Mouse (Mus musculus) lung, embryonic 15.5 days (tissue): Measurements from ENCODE around the gene E030018B13Rik. TPM values are rescaled to one million over a fixed set of nuclear protein-coding genes. Genes with fewer than 3 reads are reported as not detected.
A peak's percentile ranks its signal among the peaks of the same experiment; 100 is the strongest.

Experiments
- ATAC-seq: fragments of 200-750 bp; cut with Nextera tagmentation; 2 replicates; pipeline ENCODE4 v1.8.0; 2017; ENCODE audit warnings: moderate number of reproducible peaks, borderline replicate concordance; ENCODE audit not compliant: low FRiP score, low TSS enrichment; ENCODE audit errors: extremely low read depth
- H3K27ac ChIP-seq: fragments of 300-500 bp; sonication (generic); 2 replicates; pipeline ENCODE4 v1.5.1; 2015; ENCODE audit warnings: moderate library complexity, mild to moderate bottlenecking, inconsistent platforms
- H3K27me3 ChIP-seq: fragments of 300-500 bp; sonication (generic); 2 replicates; pipeline ENCODE4 v1.6.1; 2015; ENCODE audit warnings: inconsistent platforms
- H3K36me3 ChIP-seq: fragments of 300-500 bp; sonication (generic); 2 replicates; pipeline ENCODE4 v1.6.1; 2015; ENCODE audit warnings: inconsistent platforms
- H3K4me1 ChIP-seq: fragments of 300-500 bp; sonication (generic); 2 replicates; pipeline ENCODE4 v1.6.1; 2015; ENCODE audit warnings: inconsistent platforms
- H3K4me2 ChIP-seq: fragments of 300-500 bp; sonication (generic); 2 replicates; pipeline ENCODE4 v1.6.1; 2015; ENCODE audit warnings: inconsistent platforms, mild to moderate bottlenecking, moderate library complexity
- H3K4me3 ChIP-seq: fragments of 300-500 bp; sonication (generic); 2 replicates; pipeline ENCODE4 v1.5.1; 2015; ENCODE audit warnings: mild to moderate bottlenecking, inconsistent platforms
- H3K9ac ChIP-seq: fragments of 300-500 bp; sonication (generic); 2 replicates; pipeline ENCODE4 v1.6.1; 2015; ENCODE audit warnings: inconsistent platforms
- H3K9me3 ChIP-seq: fragments of 300-500 bp; sonication (generic); 2 replicates; pipeline ENCODE4 v1.6.1; 2016; ENCODE audit warnings: inconsistent platforms
- WGBS: fragments of 180-500 bp; shearing (Covaris S2); methylation state at CpG from one replicate; pipeline ENCODE4 v1.1.7; 2015; 5-methylcytosine and 5-hydroxymethylcytosine counted together
- polyA plus RNA-seq: library from polyadenylated mRNA; unstranded; fragments of >200 nt; fragmentation: Nextera tagmentation; extraction: Ambion mirVana; gene quantifications from 2 replicates; pipeline ENCODE4 v1.2.1, GENCODE M21; 2015

The E030018B13Rik gene
- polyA plus RNA-seq, 1 experiment from 2014 or later, result 0.15 TPM

DNA sequence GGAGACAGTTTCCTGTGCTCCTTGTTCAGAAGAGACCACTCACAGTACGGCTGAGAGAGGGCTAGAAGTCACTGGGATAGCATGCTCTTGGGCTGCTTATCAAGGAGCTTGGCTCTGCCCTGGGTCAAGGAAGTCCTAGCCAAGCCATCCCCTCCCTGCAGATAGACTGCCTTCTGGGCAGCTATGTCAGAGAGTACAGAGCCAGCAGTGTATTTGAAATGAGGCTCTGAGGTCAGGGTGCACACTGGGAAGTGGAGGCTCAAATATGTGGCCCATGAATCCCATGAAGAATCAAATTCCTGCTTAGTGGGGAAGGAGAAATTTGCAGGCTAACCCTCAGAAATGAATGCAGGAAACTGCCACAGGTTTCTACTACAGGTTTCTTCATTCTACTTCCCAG, 17.9 kb downstream of the E030018B13Rik start:
- H3K9ac ChIP-seq, result no peak overlapping the region

DNA sequence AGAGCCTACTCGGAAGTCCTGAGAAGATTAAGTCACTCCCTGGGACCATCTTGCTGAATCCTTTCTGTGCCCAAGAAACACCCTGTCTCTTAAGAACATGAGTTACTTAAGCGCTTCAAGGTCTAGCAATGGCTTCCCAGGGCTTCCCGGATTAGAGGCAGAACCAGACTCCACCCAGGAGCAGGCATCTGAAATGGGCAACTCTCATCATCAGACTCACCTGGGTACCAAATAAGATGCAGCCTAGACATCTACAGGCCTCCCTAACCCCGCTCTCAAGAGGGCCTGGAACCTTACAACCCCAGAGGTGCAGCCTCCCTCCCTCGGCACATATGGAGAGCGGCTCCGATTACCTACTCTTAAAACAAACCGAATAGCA, 19.1 kb downstream of the E030018B13Rik start:
- no peaks in the 10 kb centered on the region for H3K27me3 ChIP-seq
- peaks cover 30% of the 10 kb centered on the region for H3K4me1 ChIP-seq
- WGBS, result 24% methylated on average over 8 of the region's 8 CpGs
- peak overlapping the region; percentile 76 for H3K4me2 ChIP-seq
- no peaks in the 10 kb centered on the region for H3K36me3 ChIP-seq
- peak overlapping the region; percentile 81 for H3K4me3 ChIP-seq
- no peaks in the 10 kb centered on the region for H3K9me3 ChIP-seq
- H3K27ac ChIP-seq, result peak overlapping the region; percentile 96; the same call in 1 of the 2 replicates
- ATAC-seq, result no peak
- H3K9ac ChIP-seq, result 0 out of 2 replicates have a peak overlapping the region, but pooled peaks have one; percentile 82

More for the DNA sequence above, 17.9 kb downstream of the E030018B13Rik start:
- H3K27me3 ChIP-seq, result no peaks in the 10 kb centered on the region
- H3K4me1 ChIP-seq, result peaks cover 21% of the 10 kb centered on the region
- H3K4me2 ChIP-seq, result no peak overlapping the region
- H3K36me3 ChIP-seq, result no peaks in the 10 kb centered on the region
- H3K4me3 ChIP-seq, result no peak overlapping the region
- WGBS, result 57% methylated on average over 1 of the region's 1 CpGs
- no peak overlapping the region for H3K27ac ChIP-seq
- no peak for ATAC-seq
- no peaks in the 10 kb centered on the region for H3K9me3 ChIP-seq

DNA sequence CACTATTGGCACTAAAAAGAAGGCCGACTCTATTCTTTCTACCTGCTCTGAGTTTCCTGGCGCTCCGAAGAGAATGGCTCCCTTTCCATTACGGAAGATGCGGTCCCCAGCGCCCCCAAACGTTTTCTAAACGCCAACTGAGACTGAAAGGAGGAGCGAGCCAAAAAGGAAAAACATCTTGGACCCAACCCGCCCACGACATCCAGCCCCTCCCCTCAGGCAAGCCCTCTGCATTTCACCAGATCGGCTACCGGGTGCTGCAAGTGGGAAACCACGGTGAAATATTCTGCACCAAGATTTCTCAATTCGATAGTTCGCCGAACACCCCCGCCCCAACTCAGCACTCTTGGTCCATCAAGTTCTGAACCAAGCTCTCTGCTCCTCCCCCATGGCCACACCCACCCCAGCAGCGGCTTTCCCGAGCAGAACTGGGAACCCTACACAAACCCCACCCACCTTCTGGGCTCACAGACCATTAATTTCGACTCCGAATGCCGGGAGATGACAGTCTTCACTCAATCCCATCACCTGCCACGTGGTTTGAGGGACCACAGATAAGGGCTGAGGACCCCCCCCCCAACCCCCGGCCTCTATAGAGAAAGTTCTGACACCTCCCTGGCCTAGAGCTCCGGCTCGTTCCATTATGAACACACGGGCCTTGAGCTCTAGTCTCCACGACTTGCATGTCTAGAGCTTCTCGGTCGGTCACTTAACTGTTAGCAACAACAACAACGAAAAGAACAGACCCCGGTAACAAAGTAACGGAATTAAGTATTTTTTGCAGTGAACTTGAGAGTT, 19.7 kb downstream of the E030018B13Rik start:
- Histone ChIP-seq H3K4me3 (peak overlapping the region; percentile 81), H3K27me3 (no peaks in the 10 kb centered on the region), H3K36me3 (no peaks in the 10 kb centered on the region), H3K27ac (peak overlapping the region; percentile 96), H3K4me1 (peaks cover 30% of the 10 kb centered on the region), H3K9ac (peak overlapping the region; percentile 82), H3K4me2 (peak overlapping the region; percentile 76), H3K9me3 (no peaks in the 10 kb centered on the region)
- WGBS, result under 1% methylated on average over 34 of the region's 34 CpGs
- ATAC-seq, result no peak

DNA sequence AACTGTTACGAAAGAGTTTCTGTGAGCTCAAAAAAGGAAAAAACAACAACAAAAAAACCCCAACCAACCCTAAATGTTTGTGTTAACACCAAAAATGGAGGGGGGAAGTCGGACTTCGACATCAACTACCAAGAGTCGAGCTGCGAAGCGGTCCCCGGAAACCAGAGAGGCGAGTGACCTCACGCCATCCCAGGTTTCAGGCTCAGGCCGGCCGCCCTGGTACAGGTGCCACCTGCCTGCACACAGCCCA, 20.3 kb downstream of the E030018B13Rik start:
- WGBS, result under 1% methylated on average over 11 of the region's 11 CpGs
- Histone ChIP-seq H3K4me2 (peak overlapping the region; percentile 76), H3K27ac (peak overlapping the region; percentile 96), H3K4me1 (peaks cover 30% of the 10 kb centered on the region), H3K4me3 (peak overlapping the region; percentile 81), H3K9me3 (no peaks in the 10 kb centered on the region), H3K27me3 (no peaks in the 10 kb centered on the region), H3K9ac (peak overlapping the region; percentile 82), H3K36me3 (no peaks in the 10 kb centered on the region)
- ATAC-seq, result no peak

DNA sequence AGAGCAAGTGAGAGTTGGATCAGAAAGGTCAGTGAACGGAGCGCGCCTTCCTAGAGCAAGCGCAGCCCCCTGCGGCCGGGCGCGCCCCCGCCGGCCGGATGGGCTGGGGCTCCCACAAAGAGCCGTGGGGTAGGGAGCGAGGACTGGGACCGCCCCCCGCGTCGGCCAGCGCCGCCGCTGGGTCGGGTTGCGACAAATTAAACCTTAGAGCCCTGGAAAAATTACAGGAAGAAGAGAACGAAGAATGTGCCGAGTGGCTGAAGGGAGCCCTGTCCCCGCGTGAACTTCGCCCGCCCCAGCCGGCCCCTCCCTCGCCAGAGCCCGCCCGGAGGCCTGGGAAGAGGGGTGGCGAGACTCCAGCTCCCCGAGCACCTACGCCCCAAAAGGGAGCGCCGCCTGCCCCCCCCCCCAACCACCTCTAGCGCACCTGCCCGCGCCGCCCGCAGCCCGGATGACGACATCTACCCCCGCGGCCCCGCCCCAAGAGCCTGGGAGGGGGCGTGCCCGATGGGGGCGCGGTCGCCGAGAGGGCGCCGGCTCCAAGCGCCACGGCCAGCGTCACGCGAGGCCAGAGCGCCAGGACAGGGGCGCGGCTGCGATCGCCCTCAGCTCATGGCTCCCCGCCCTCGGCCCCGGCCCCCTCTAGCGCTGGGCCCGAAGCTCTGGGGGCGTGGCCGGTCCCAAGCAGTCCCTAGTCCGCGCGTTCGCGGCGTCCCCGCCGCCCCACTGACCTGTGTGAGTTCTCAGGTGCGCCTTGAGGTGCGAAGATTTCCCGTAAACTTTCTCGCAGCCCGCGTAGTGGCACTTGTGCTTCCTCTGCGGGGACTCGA, 20.8 kb downstream of the E030018B13Rik start:
- peak overlapping the region; percentile 96 for H3K27ac ChIP-seq
- H3K4me3 ChIP-seq, result peak overlapping the region; percentile 81
- peak; percentile 31 for ATAC-seq
- H3K36me3 ChIP-seq, result no peaks in the 10 kb centered on the region
- no peaks in the 10 kb centered on the region for H3K9me3 ChIP-seq
- peak overlapping the region; percentile 76 for H3K4me2 ChIP-seq
- H3K4me1 ChIP-seq, result peaks cover 30% of the 10 kb centered on the region
- WGBS, result under 1% methylated on average over 75 of the region's 88 CpGs
- H3K27me3 ChIP-seq, result no peaks in the 10 kb centered on the region
- peak overlapping the region; percentile 82 for H3K9ac ChIP-seq

DNA sequence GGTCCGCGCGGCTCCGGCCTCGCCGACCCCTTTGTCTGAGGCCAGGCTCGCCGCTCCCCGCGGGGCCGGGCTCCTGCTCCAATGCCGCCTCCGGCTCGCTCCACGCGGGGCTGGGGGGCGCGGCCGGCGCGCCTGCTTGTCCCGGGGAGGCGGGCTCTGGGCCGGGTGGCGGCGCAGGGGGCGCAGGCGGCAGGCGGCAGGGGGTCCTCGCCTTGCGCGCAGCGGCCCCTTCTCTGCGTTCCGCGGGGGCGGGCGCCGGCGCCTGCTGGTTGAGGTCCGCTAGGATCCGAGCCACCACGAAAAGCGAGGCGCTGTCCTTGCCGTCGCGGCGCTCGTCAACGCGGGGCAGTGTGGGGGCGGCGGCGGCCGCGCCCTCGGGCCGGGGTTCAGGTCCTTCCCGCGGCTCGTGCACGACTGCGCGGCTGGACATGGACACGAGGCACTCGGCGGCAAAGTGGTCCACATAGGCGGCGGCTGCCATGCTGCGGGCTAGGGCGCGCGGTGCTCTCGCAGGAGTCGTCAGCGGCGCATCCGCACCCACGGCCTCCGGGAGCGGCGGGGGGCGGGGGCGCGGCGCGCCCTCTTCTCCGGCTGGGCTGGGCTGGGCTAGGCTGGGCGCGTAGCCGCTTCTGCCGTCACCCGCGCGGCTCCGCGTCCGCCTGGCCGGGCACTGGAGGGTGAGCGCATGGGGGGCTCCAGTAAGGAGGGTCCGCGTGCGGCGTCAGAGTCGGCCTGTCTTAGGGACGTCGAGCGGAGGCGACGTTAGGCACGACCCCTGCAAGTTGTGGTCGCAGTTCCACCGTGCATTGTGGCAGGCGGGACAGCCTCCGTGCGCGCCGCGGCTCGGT, 21.6 kb downstream of the E030018B13Rik start:
- H3K9me3 ChIP-seq, result no peaks in the 10 kb centered on the region
- ATAC-seq, result peak; percentile 47
- H3K4me3 ChIP-seq, result peak overlapping the region; percentile 81
- peak overlapping the region; percentile 82 for H3K9ac ChIP-seq
- H3K4me1 ChIP-seq, result peaks cover 30% of the 10 kb centered on the region
- H3K27ac ChIP-seq, result peak overlapping the region; percentile 96
- H3K27me3 ChIP-seq, result no peaks in the 10 kb centered on the region
- no peaks in the 10 kb centered on the region for H3K36me3 ChIP-seq
- 1% methylated on average over 91 of the region's 121 CpGs for WGBS
- peak overlapping the region; percentile 76 for H3K4me2 ChIP-seq

DNA sequence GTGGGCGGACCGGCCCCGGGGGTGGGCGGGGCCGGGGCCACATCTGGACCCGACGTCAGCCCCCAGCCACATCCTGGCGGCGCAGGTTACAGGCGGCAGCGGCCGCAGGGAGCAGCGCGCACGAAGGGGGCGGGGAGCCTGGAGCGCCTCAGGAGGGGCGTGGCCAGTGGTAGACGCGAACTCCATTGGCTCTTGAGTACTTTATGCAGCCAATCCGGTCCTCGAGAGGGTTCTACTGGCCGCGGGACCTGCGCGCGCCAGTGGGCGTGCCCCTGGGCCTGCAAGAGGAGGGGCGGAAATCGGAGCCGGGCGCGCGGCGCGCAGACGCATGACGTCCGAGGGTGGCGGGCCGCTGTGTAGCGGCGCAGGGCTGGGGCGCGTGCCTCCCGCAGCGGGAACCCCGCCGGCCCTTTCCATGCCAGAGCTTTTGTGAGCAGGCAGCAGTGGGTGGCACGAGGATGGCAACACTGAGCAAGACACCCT, 22.3 kb downstream of the E030018B13Rik start, which contains the start of gene Klf13:
Klf13 (minus strand) TSS at position 2 of the 483 bp plus-strand sequence.
- Histone ChIP-seq H3K36me3 (no peaks in the 10 kb centered on the region), H3K4me3 (peak within 1 kb of the TSS; percentile 81), H3K4me2 (peak within 1 kb of the TSS; percentile 76), H3K27me3 (no peaks in the 10 kb centered on the region), H3K27ac (peak within 1 kb of the TSS; percentile 98), H3K4me1 (peaks cover 30% of the 10 kb centered on the region), H3K9me3 (no peaks in the 10 kb centered on the region), H3K9ac (peak within 1 kb of the TSS; percentile 82)
- under 1% methylated on average over 49 of the region's 50 CpGs for WGBS
- ATAC-seq, result peak; percentile 92

DNA sequence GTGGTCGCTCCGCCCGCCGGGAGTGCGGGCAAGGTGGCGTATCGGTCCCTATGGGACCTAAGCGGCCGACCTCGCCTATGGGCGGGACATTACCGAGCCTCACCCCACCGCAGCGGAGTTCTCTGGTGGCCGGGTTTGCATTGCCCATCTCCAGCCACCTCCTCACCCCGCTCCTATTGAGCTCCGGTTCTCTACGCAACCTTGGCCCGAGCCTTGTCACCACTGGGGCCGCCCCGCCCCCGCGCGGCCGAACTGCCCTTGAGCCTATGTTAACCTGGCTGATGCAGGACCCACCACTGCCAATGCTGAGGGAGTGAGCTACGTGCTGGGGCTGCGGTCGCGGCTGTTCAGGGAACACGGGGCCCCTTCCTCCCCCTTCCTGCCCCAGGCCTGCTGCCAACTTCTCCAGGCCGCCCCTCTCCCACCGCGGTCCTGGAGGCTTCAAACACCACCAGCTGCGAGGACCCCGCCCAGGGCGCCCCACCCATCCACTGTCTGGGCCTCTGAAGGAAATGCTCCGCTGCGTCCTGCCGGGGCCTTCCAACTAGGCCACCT, 22.8 kb downstream of the E030018B13Rik start:
- H3K4me3 ChIP-seq, result peak overlapping the region; percentile 81
- peaks cover 27% of the 10 kb centered on the region for H3K4me1 ChIP-seq
- H3K9ac ChIP-seq, result peak overlapping the region; percentile 78
- no peaks in the 10 kb centered on the region for H3K9me3 ChIP-seq
- peak overlapping the region; percentile 98 for H3K27ac ChIP-seq
- no peaks in the 10 kb centered on the region for H3K36me3 ChIP-seq
- peak overlapping the region; percentile 76 for H3K4me2 ChIP-seq
- no peaks in the 10 kb centered on the region for H3K27me3 ChIP-seq
- WGBS, result under 1% methylated on average over 37 of the region's 39 CpGs
- ATAC-seq, result peak; percentile 74

DNA sequence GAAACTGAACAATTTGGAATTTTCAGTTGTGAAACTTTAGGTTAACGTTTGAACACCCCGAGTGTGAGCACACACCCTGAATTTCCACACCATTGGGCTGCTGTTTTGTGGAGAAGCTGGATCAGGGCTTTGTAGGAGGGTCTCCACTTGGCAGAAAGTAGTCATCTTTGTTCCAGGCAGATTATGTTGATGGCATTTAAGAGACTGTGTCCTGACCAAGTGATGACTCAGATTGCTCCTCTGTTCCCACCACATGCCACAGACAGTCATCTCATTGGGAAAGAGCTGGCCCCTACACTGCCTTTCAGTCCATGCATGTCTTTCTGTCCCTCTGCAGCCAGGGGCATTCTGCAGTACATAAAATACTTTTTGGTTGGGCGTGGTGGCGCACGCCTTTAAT, 23.7 kb downstream of the E030018B13Rik start:
- ATAC-seq, result no peak
- peaks cover 19% of the 10 kb centered on the region for H3K4me1 ChIP-seq
- H3K27ac ChIP-seq, result peak overlapping the region; percentile 98
- H3K9ac ChIP-seq, result no peak overlapping the region
- no peak overlapping the region for H3K4me3 ChIP-seq
- 93% methylated on average over 5 of the region's 5 CpGs for WGBS
- H3K36me3 ChIP-seq, result no peaks in the 10 kb centered on the region
- peak overlapping the region; percentile 76; the same call in 1 of the 2 replicates for H3K4me2 ChIP-seq
- no peaks in the 10 kb centered on the region for H3K27me3 ChIP-seq
- no peaks in the 10 kb centered on the region for H3K9me3 ChIP-seq

DNA sequence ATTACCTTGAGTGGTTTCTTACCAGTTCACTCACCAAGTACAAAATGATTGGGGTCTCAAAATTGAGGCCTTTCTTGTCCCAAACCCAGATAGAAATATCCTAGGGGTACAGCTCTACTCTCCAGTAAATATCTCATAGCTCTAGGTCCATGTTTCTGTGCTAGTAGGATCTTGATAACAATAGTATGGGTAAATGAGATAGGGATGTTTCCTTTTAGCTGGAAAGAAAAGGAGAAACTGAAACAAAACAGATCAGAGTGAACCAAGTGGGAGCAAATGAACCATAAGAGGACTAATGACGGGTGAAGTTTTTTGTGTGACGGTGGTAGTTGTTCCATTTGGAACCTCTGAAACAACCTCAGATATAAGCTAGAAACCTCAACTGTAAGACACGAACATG, 24.4 kb downstream of the E030018B13Rik start:
- Histone ChIP-seq H3K36me3 (no peaks in the 10 kb centered on the region), H3K4me2 (no peak overlapping the region), H3K27me3 (no peaks in the 10 kb centered on the region), H3K4me3 (no peak overlapping the region), H3K27ac (no peak overlapping the region), H3K9ac (no peak overlapping the region), H3K9me3 (no peaks in the 10 kb centered on the region), H3K4me1 (peaks cover 12% of the 10 kb centered on the region)
- WGBS, result 77% methylated on average over 3 of the region's 3 CpGs
- ATAC-seq, result no peak

DNA sequence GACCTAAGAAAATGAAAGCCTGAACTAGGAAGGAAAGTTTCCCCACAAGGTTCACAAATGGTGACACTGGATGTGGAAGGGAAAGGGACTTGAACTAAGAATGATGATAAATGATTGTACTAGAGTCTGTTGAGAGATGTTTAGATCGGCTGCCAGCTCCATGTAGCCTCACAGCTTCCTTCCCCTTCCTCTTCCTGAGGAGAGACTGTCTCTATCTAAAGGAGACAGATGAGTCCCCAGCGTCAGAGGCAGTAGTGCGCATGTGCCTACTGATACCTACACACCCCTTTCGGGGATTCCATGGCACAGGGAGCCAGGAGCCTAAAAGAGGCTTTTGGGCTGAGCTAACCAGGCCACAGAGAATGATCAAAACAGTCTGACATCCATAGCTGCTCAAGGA, 24.8 kb downstream of the E030018B13Rik start:
- Histone ChIP-seq H3K36me3 (no peaks in the 10 kb centered on the region), H3K9ac (no peak overlapping the region), H3K4me1 (peaks cover 10% of the 10 kb centered on the region), H3K27me3 (no peaks in the 10 kb centered on the region), H3K4me2 (no peak overlapping the region), H3K4me3 (no peak overlapping the region), H3K27ac (0 out of 2 replicates have a peak overlapping the region, but pooled peaks have one; percentile 44), H3K9me3 (no peaks in the 10 kb centered on the region)
- ATAC-seq, result no peak
- WGBS, result 58% methylated on average over 4 of the region's 4 CpGs
